Mouse (Mus musculus): ENCODE data around the gene Rfxap.

The Rfxap gene

DNA sequence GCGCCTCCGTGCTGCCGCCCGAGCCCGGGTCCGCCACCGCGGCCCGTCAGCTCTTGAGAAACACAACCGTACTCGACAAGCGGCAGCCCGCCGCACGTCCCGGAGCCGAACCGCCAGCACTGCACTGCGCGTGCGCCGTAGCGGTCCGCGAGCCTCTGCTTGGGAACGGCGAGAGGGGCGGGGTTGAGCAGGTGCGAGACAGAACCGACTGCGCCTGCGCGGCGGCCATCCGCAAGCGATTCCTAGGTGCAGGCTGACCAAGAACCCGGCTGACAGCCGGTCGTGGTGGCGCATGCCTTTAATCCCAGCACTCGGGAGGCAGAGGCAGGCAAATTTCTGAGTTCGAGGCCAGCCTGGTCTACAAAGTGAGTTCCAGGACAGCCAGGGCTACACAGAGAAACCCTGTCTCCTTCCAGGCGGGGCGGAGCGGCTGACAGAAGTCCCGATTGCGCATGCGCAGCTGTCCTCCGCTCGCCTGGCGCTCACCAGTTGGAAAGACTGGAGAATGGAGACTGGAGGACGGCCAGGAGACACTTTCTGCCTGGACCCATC lies at the start of gene Rfxap:
Gene Rfxap (minus strand): TSS at position 126 of the 552 bp plus-strand sequence.
- peak; percentile 96 for DNase-seq

DNA sequence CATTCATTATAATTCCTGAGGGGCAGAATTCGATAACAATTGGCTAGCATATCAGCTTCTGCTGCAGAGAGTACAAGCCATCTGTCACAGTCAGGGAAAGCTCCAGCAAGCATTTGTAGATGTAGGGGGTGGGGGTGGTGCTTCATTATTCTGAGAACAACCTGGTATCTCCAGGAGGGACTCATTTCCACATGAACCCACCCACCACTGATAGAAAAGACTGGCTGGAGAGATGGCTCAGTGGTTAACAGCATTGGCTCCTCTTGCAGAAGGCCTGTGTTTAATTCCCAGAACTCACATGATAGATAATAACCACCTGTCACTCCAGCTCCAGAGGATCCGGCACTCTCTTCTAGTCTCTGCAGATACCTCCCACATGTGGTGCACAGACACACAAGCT lies 27.8 kb upstream of the Rfxap start:
- no peak for DNase-seq

DNA sequence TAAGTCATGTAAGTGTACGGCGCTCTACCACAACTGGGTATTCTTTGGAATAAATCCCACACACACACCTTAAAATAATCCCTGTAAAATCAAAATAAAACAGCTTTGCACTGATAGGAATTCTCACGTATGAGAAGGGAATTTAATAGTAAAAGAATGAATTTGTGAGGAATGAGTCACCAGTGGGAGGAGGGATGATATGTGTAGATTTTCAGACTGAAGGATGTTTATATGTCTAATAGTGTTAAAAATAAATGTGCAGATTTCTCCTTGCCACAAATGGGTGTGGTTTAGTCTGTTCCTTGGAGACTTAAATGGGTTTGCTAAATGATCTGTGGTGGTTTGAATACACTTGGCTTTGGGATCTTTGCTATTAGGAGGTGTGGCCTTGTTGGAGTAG lies 24.9 kb upstream of the Rfxap start:
- DNase-seq = no peak

DNA sequence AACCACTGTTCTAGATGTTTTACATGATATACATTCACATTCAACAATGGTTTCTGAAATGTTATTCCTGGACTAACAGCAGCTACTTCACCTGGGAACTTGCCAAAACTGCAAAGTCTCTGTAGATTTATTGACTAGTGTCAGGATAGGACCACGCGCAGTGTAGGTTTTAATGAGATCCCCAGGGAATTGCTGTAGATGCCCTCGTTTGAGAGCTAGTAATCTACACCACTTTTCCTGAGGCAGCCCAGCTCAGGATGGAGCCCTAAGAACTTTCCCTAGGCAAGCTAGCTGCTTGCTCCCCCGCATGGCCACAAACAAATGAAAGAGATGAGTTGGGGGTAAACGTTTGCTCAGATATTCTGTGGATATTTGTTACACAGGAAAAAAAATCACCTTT lies 14.9 kb upstream of the Rfxap start:
- DNase-seq = no peak

DNA sequence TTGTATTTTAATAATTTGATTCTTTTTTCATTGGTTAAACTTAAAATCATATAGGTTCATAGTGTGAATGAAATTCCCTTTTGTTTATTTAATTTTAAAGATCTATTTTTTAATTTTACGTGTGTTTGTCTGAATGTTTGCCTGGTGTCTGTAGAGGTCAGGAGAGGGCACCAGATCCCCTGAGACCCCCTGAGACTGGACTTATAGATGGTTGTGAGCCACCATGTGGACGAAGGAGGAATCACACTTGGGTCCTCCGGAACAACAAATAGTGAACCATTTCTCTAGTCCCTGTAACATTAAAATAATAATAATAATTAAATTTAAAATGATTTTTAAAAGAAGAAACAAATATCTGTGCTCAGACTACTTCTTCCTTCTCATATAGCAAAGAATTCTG lies 7.7 kb upstream of the Rfxap start:
- DNase-seq = peak; percentile 70

DNA sequence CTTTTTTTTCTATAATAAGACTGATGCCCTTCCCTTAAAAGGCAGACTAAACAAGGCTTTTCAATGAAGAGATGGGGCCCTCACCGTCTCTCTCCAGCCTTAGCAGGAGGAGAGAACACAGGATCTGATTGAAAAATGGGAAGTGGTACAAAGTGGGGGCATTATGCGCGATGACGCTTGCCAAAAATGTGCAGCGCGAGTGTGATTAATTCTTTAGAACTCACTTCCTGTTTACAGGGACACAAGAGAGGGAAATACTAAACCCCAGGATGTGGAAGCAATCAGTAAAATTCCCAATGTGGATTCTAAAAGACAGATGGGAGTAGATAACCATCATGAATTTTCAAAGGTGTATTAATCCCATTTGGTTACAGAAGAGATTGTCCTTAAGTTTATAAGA lies 7.0 kb upstream of the Rfxap start:
- no peak for DNase-seq

DNA sequence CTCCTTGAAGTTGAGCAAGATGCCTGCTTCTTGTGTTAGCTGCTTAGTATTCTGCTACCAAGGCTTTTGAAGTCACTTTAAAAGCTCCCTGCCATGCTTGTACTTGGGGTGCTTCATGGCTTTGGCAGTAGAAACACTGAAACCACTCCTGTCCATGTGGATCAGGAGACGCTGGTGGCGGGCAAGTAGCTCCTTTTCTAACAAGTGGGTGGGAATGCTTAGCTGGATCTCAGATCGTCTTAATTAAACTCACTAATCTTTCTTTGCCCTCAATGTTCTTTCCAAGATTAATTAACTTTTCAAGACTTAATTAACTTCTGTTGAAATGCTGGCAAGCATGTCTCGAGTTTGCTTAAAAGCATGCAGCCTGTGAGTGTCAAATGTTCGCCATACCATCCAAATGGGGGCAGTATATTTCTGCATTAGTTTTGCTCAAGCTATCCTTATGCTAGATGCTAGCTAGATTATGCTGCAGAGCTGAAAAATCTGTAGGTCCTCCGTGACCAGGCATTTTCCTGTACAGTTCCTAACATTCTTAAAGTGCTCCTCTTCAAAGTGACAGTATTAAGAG lies 5.9 kb upstream of the Rfxap start:
- no peak for DNase-seq

DNA sequence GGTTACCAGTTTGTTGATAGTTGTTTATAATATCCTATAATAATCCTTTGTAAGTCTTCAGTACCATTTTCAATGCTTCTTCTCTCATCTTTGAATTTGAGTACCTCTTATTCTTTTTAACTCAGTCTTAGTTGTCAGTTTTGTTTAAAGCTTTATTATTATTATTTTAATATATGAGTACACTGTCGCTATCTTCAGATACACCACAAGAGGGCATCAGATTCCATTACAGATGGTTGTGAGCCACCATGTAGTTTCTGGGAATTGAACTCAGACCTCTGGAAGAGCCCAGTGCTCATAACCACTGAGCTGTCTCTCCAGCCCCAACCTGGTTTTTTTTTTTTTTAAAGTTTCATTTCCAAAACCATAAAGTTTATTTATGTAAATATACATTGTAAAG lies 4.0 kb upstream of the Rfxap start:
- DNase-seq = no peak

DNA sequence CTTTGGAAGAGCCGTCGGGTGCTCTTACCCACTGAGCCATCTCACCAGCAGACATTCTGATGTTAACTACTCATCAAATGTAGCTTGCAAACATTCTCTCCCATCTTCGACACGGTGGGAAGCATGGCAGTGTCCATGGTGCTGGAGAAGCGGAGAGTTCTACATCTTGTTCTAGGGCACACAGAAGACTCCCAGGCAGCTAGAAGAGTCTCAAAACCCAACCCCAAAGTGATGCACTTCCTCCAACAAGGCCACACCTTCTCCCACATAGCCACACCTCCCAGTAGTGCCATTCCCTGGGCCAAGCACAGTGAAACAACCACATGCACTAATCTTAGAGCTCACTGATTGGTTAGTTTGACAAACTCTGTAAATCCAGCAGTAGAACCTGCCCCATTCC lies 1.5 kb upstream of the Rfxap start:
- DNase-seq = no peak

DNA sequence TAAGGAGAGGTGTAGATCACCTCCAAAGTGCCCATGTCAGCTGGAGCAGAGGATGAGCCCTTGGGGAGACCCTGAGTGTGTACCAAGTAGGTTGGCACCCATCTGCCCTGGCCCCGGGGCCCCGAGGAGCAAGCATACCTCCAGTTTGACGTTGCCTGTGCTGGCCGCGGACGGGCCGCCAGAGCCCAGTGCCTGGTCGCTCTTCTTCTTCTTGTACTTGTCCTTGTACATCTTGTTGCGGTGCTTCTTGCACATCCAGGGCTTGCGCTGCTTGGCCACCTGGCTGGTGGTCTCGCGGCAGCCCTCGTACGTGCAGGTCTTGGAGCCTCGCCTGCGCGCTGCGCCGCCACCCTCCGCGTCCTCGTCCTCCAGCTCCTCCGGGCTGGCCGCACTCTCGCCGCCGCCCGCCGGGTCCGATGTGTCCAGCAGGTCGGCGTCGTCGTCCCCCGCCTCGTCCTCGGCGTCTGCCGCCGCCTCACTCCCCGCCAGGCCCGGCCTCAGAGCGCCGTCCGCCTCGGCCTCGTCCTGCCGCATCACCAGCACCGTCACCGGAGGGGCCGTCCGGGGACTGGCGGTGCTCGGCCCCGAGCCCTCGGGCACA lies 430 bp downstream of the Rfxap start:
- peak; percentile 66 for DNase-seq

DNA sequence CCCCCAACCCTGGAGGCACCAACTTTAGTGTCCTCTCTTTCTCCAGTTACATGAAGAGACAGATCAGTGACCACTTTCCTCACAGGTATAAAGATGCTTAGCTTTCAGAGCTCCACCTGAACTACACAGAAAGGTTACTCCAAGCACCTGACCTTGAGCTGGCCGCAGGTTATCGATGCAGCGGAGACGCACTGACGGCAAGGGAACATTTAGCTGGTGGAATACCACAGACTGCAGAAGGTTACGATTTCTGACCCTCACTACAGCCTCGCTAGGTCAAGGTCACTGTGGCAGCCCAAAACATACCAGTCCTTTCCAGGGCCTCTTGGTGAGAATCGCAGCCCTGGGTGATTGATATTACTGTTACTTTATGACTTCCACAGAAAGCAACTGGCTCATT lies 3.9 kb downstream of the Rfxap start:
- DNase-seq = no peak

DNA sequence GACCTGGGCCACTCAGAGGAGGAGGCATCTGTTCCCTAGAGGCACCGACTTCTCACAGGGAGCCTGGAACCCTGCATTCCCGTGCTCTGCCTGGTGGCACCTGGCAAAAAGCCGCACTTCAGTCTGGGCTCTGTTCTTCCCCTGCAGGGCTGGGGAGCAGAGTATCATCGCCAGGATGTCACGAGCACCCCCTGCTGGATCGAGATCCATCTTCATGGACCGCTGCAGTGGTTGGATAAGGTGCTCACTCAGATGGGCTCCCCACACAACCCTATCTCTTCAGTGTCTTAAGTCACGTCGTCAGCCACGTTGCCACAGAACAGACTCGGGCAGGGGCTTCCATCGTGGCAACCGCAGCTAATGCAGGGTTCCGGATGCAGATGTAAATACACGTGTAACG lies 10.4 kb downstream of the Rfxap start:
- peak; percentile 59 for DNase-seq

DNA sequence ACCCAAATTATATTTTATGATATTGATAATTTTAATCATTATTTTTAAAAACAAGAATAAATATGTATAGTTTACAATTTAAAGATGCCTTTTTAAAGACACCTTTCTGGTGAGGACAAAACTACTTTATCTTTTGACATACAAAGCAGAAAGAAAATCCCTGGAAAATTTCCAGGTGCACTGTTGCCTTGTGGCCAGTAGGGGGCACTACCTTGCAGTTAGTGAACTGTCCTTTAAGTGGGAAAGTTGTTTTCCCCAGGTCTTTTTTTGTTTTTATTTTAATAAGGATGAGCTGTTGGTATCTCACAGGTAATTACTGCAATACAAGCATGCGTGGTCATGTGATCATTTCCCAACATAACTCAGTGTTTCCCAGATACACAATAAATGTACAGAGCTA lies 11.8 kb downstream of the Rfxap start:
- DNase-seq = no peak

DNA sequence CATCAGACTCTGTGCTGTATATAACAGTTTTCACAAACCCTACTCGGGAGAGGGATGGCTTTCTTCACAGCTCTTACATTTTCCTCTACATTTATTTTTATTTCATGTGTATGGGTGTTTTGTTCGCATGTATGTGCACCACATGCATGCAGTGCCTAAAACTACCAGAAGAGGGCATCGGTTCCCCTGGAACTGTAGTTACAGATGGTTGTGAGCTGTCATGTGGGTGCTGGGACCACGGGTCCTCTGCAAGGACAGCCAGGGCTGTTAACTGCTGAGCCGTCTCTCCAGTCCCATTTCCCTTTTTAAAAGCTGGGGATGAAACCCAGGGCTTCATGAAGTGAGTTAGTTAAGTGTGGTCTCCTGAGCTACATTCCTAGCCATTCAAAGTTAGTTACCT lies 12.2 kb downstream of the Rfxap start:
- DNase-seq = no peak

DNA sequence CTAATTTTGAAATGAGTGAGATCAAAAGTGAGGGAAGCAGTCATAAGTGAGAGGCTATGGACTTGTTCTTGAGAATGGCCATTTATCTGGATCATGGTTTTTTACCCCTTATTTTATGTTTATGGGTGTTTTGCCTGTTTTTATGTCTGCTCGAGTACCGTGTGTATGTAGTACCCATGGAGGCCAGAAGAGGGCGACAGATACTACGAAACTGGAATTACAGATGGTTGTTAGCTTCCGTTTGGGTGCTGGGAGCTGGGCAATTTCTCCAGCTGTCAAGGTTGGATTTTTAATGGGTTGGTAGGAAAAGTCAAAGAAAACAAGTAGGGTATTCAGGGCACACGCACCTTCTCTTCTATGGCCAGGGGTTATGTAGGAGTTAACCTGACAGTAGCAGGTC lies 13.8 kb downstream of the Rfxap start:
- DNase-seq = no peak

DNA sequence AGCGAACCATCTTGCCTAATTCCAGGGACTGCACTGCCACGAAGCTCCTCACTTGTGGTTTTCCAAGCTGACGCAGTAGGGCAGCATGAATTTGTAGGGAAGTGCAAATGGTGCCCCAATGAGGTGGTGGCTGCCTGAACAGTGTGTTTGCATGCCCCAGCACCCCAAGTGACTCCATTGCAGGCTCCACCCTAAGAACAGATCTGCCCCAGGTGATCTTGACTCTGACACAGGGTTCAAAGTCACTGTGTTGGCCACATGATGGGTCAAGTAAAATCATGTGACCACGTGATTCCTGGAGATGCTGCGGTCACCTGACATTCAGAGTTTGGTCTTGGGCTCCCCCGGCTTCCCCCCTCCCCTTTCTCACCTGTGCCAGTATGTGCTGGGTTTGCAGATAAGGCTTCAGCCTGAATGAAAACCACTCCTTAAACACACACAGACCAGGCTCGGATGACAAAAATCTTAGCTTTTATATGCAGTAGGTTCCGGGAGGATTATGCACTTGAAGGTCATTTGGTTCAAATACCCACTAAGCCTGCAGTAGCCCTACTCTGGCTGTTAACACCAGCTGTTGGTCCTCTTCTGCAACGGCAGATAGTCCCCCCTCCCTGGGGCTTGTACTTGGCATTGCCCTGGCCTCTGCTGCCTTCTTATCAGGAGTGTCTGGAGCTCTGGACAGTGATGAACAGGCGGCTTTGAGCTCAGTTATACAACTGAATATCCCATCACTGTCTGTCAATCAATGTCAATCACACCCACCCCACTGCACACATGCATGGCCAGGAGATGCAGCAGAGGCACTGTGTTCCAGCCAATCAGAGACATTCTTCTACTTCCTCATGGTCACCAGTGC lies 15.5 kb downstream of the Rfxap start:
- DNase-seq = no peak

DNA sequence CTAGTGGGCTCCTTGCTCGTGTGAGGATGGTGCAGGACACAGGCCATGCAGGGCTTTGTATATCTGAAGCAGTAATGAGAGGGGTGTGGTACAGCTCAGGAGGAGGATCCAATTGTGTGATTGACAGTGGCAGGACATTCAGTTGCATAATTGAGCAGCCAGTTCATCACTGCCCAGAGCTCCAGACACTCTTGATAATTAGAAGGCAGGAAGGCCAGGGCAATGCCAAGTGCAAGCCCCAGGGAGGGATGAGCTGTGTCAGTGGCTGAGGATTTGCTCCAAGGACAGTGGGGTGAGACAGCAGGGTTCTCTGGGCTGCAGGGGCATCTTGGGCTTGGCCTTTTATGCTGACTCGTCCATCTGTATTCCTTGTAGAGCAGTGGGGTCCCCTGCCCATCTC lies 17.0 kb downstream of the Rfxap start:
- no peak for DNase-seq

DNA sequence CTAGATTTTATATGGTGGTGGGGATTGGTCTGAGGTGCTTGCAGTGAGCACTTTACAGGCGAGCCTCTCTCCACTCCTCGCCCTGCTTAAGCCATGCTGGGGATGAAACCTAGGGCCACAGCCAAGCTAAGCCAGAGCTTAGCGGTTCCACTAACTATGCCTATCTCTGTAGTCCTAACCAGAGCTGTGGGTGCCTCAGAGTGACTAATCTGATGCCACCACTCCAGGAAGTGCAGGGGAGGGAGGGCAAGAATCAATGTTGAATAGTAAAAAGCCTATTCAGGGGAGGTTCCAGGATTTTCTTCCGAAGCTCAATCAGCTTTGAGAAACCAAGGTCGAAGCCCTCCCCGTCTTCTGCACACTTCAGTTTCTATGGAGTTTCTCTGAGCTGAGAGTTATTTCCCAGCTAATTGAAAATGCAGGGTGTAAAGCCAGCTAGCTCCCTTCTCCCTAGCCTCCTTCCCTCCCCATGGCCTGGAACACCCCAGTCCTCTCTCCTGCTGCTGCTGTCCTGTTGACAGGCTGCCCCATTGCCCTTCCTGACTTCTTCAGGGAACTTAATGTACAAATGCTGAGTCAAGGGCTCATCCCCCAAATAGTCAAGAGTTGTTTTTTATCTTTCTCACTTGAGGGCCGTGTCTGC lies 31.5 kb downstream of the Rfxap start:
- no peak for DNase-seq

DNA sequence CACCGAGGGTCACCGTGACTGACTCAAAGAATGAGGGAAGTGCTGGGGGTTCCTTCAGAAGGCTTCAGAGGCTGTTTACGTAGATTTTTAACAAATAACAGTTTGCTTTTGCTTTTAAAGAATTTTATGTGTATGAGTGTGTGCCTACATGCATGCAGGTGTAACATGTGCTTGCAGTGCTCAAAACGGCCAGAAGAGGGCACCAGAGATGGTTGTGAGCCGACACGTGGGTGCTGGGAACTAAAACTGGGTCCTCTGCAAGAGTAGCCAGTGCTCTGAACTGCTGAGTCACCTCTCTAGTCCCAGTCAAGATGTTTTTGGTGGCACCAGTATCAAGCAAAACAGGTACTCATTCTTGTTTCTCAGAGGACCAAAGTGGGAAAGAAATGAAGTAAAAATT lies 34.0 kb downstream of the Rfxap start:
- no peak for DNase-seq

DNA sequence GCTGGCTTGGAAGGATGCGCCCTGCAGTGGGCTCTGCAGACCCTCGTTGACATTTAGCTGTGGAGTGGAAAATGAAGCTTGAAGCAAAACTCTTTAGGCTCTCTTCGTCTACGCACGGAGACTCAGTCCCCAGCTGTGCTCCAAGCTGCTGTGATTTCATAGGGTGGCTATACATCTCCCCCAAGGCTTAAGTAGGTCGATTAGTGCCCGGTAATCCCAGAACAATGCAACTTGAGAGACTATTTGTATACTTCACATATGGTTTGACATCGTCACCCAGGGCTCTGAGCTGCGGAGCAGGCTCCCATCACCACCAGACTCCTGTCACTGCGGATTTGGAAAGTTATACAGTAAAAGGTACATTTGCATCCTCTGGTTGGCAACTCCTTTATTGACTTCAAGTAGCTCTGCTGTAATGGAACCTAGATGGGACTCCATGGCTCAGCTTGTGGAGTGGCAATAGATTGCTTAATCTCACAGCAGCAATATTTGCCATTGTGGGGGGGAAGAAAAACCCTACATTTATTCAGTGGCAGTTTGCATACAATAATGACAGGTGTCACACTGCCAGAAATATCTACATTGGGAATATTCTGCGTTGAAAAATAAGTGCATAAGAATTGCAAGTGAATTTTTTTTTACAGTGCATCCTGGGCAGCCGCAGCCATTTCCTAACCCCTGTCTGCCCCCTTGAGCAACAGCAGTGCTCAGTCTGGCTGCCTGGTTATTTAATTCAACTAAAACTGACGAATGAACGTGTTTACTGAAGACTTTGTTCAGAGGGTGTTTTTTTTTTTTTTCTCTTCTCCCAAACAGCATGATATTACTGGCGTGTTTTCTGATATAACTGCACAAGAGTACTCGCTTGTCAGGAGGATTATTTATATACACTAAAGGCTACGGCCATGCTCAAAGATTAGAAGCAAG lies 38.0 kb downstream of the Rfxap start:
- DNase-seq = no peak

DNA sequence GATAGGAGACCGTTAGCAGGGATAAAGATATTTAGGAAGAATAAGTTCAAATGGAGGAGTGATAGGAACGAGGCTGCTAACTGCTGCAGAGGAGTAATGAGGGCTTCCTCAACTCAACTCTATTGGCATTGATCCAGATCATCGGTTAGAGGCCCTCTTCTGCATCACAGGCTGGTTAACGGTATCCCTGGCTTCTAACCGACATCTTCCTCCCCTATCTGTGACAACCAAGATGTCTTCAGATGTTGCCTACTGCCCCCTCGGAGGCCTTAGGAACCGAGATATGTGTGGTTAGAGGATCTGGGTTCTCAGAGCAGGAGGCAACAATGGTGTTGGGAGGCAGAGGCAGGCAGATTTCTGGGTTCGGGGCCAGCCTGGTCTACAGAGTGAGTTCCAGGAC lies 39.0 kb downstream of the Rfxap start:
- DNase-seq = no peak

DNA sequence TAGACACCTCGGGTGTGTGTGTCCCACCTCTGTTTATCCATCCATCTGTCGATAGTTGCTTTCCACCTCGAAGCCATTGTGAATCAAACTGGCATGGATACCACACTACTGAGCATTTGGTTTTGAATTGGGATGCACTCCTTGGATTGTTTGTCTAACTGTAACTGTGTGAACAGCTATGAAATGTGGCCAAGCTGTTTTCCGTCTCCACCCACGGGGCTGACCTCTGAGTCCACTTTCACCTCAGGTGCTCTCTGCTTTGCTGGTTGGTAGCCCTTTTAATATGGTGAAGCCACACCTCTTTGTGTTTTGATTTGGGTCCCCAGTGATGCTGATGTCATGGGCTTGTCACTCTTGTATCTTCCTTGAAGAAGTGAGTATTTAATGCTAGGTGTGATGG lies 40.8 kb downstream of the Rfxap start:
- DNase-seq = no peak

DNA sequence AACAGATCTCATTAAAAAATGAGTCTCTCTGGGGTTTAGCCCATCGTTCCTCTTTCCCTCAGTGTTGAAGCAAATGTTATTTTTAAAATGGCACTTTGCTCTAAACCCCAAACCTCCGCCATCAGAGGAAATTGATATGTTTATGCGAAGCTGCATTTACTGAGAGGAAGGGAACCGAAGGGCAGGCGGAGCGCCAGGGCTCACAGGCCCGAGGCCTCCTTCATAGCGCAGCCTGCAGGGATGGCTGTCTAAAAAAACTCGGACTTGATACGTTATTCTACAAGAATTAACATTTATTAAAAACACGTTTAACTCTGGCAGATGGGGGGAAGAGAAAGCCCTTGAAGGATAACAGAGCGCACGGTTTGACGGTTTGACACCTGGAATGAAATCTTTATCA lies 41.6 kb downstream of the Rfxap start:
- no peak for DNase-seq

All from thymus, postnatal 14 days (tissue).